9 mouse cellular contexts compared by ENCODE assay signal in the genomic region with DNA sequence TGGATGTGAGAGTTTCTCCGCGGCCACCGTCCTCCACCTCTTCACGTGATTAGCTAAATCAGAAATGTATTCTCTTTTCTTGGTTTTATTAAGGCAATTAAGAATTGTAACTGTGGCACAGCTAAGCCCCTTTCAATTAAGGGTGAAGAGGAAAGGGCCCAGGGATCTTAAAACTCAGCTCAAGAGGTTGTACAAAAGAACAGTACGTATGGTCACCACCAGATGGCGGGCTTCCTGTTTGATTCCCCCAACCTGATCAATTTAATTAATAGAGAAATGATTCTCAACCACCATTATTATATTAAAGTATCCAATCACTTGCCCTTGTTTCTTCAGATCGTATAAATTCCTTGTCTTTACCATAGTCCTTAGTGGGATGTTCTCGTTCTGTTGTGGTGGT. TPM values are rescaled to one million over a fixed set of nuclear protein-coding genes. Genes with fewer than 3 reads are reported as not detected.
DNase-seq lines count a peak whose midpoint lies in the region; ATAC-seq and TF ChIP-seq lines count a peak whose summit lies in the region.
"Had no signal": no experiment of that assay in that cellular context is flagged by ENCODE, and none has a peak within 500 bp of the region (broad histone marks: within the 10 kb centered on the region; RNA-seq: fewer than 3 reads in every experiment).

No protein-coding gene starts in this region.

- no peak for ATAC-seq in G1E (ENCODE audit: extremely low read depth, insufficient number of reproducible peaks, low FRiP score, poor library complexity, severe bottlenecking)
- no peak for ATAC-seq in frontal cortex, adult (ENCODE audit: low TSS enrichment)

- WGBS in cerebellum, adult 2 months = 53% methylated on average over 8 of the region's 8 CpGs

- no peak overlapping the region for H3K27ac ChIP-seq in cerebellum, adult 2 months (ENCODE audit: insufficient read depth, low read length)
- no peak overlapping the region for H3K27ac ChIP-seq in left cerebral cortex, adult 2 months

- no peak overlapping the region for H3K4me3 ChIP-seq in cerebellum, adult 2 months (replicated peaks; ENCODE audit: insufficient read depth, low read depth, low read length)
- no peak overlapping the region for H3K4me3 ChIP-seq in left cerebral cortex, adult 2 months
- H3K4me3 ChIP-seq in G1E (ENCODE audit: low read depth, low read length) = no peak overlapping the region
- H3K4me3 ChIP-seq: myocyte had no signal

- no peaks in the 10 kb centered on the region for H3K4me1 ChIP-seq in cerebellum, adult 2 months (ENCODE audit: control insufficient read depth, insufficient read depth, low read length)
- no peaks in the 10 kb centered on the region for H3K4me1 ChIP-seq in G1E (ENCODE audit: insufficient read depth, low read depth, low read length)

- no peaks in the 10 kb centered on the region for H3K9me3 ChIP-seq in G1E (replicated peaks)

- TF ChIP-seq CTCF in cerebellum, adult 2 months (IDR thresholded peaks at IDR 0.05; ENCODE audit: borderline replicate concordance, insufficient read depth, low read depth, low read length) = peak; percentile 34; the same call in 1 of the 2 replicates
- TF ChIP-seq CTCF in left cerebral cortex, adult 2 months (IDR thresholded peaks at IDR 0.05) = peak; percentile 67
- peak; percentile 55; the same call in 1 of the 2 replicates for TF ChIP-seq CTCF in G1E (IDR thresholded peaks at IDR 0.05; ENCODE audit: low read depth, low read length)

- TF ChIP-seq POLR2A in cerebellum, adult 2 months (IDR thresholded peaks at IDR 0.05; ENCODE audit: borderline replicate concordance, insufficient read depth, low read length) = no peak

- no peaks in the 10 kb centered on the region for H3K36me3 ChIP-seq in G1E (replicated peaks)

- H3K27me3 ChIP-seq in cerebellum, adult 2 months (ENCODE audit: control insufficient read depth, insufficient read depth, low read length) = no peaks in the 10 kb centered on the region
- peaks cover 10% of the 10 kb centered on the region for H3K27me3 ChIP-seq in G1E (ENCODE audit: insufficient read depth, low read length)

- DNase-seq in cerebellum, adult 2 months = peak in 1 of 2 experiments; percentile 10
- no peak for DNase-seq in cerebellum, adult 9-11 months
- DNase-seq in left cerebral cortex, adult 2 months (ENCODE audit: extremely low spot score in 1 of 2, low spot score in 2 of 2) = no peak
- DNase-seq in left cerebral cortex, adult 8-10 months (ENCODE audit: low spot score in 2 of 2) = no peak
- DNase-seq in G1E (ENCODE audit: low spot score) = peak; percentile 29
- peak; percentile 41 to 51 for DNase-seq in layer of hippocampus, postnatal 14 days (ENCODE audit: low spot score in 2 of 2)
- DNase-seq in gastrocnemius, postnatal 25 days = no peak

- intact Hi-C loops in left cerebral cortex, adult 2 months (cut with DNase I) = no loop called here

RNA-seq across cellular contexts. Expression of a gene that starts 36.7 kb away (rescaled TPM):
- 23.1 and 24.6 TPM in 2 replicates for polyA plus RNA-seq in cerebellum, adult 2 months (2012; rRNA removed)
- total RNA-seq in left cerebral cortex, adult 2 months (2021) = 10 to 100 TPM; 34.6 to 36.6 TPM
- 10 to 100 TPM; 31.6 to 35.4 (median 32.5) TPM for total RNA-seq in left cerebral cortex, adult 8-10 months (2022)
- total RNA-seq in G1E (2014; fragmentation: Nextera tagmentation) (not detected in 2 replicates), G1E (2017) (not detected in 2 replicates)
- polyA plus RNA-seq in G1E (2012) = 0.02 TPM in 1 of 2 replicates, not detected in the other
- 10 to 100 TPM; 65.2 to 77.4 TPM for total RNA-seq in layer of hippocampus, postnatal 14 days (2021)
- 10 to 100 TPM; 10.3 to 11.8 TPM for total RNA-seq in gastrocnemius, postnatal 25 days (2021)

Comparison
In these comparisons a context has a peak if more than half of its experiments do, and no peak if none do; other contexts are left out.
1. DNase-seq: peak in G1E (single experiment) and layer of hippocampus, postnatal 14 days (2 of 2); none in cerebellum, adult 9-11 months (single experiment), left cerebral cortex, adult 2 months (0 of 2), left cerebral cortex, adult 8-10 months (0 of 2) and gastrocnemius, postnatal 25 days (single experiment).
2. RNA of a gene that starts 36.7 kb away (total RNA-seq): 65.2 to 77.4 TPM in layer of hippocampus, postnatal 14 days, 34.6 to 36.6 TPM in left cerebral cortex, adult 2 months, 31.6 to 35.4 TPM in left cerebral cortex, adult 8-10 months and 10.3 to 11.8 TPM in gastrocnemius, postnatal 25 days; not detected in G1E; every median in the first group is over 10 times any median in the second.
3. Peak in every context shown above with its lines, with median percentiles within 50 percentile points of each other: CTCF ChIP-seq.